Mouse (Mus musculus): ENCODE measurements around the gene Ccdc124. TPM values are rescaled to one million over a fixed set of nuclear protein-coding genes. Genes with fewer than 3 reads are reported as not detected.

Ccdc124 gene
- total and polyA plus RNA-seq, 3 experiments = 47.6 to 87.1 TPM; not detected in 1

DNA sequence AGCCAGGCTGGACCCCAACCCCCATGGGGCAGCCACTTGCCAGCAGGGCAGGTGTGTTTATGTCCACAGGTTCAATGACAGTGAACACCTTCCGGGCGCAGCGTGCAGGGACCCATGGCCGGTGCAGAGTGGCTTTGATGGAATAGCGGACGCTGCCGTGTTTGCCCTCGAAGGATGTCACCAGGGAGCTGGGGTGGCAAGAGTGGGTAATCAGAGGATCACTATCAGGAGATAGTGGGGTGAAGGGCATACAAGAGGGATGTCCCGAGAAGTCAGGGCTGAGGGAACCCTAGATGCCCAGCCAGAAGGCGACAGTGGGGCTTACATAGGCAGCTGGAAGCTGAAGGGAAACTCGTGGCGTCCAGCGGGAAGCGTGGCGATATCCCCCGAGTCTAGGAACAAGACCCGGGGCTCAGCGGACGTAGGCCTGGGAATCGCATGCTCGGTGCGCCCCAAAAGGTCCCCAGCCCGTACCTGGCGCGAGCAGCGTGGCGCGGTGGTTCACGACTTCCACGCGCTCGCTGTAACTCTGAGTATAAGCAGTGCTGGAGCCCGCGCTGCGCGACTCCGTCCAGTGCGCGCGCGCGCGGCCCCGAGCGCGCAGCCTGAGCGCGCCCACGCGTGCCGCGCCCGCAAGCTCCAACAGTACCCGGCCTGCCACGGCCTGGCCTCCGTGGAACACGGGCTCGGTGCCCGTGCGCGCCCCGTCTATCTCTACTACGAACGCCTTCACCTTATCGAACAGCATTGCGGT, 34.9 kb downstream of the Ccdc124 start:
- Histone ChIP-seq H3K36me3 (ENCODE audit: control insufficient read depth in 1 of 2, insufficient read depth in 2 of 2, low read length in 2 of 2) (peaks cover 0 to 11% of the 10 kb centered on the region in 2 experiments; a peak in 2 of 4 replicates), H3K9ac (ENCODE audit: control insufficient read depth, low read depth, low read length, poor library complexity, severe bottlenecking) (peak overlapping the region; percentile 87), H3K27ac (ENCODE audit: control insufficient read depth, low read depth, low read length) (peak overlapping the region; percentile 91), H3K27me3 (ENCODE audit: control insufficient read depth in 1 of 2, insufficient read depth in 2 of 2, low read length in 2 of 2) (no peaks in the 10 kb centered on the region), H3K9me3 (replicated peaks; ENCODE audit: insufficient read depth, low read length) (no peaks in the 10 kb centered on the region), H3K79me2 (ENCODE audit: control insufficient read depth, insufficient read depth, low read length, poor library complexity) (no peaks in the 10 kb centered on the region; the same call in 1 of the 2 replicates), H3K4me1 (ENCODE audit: control insufficient read depth in 1 of 2, insufficient read depth in 2 of 2, low read length in 2 of 2) (peaks cover 0 to 7% of the 10 kb centered on the region in 2 experiments; a peak in 1 of 4 replicates), H3K4me3 (ENCODE audit: control insufficient read depth in 1 of 2, insufficient read depth in 1 of 2, low read depth in 2 of 2, low read length in 2 of 2) (peak overlapping the region; percentile 65 to 73)
- no peak; the same call in none of the 2 replicates for TF ChIP-seq MXI1 (IDR thresholded peaks at IDR 0.05; ENCODE audit: low read depth, low read length)
- no peak for TF ChIP-seq CHD2 (IDR thresholded peaks at IDR 0.05; ENCODE audit: low read length)
- TF ChIP-seq RCOR1 (IDR thresholded peaks at IDR 0.05; ENCODE audit: low read depth, low read length) = no peak
- TF ChIP-seq E2F4 (IDR thresholded peaks at IDR 0.05; ENCODE audit: borderline replicate concordance, low read depth, low read length) = 0 out of 2 replicates have a peak, but pooled peaks have one; percentile 44
- TF ChIP-seq CTCF (IDR thresholded peaks at IDR 0.05 in 2 of 3, conservative IDR thresholded peaks at IDR 0.05 in 1 of 3; ENCODE audit: control insufficient read depth in 1 of 3, insufficient read depth in 1 of 3, low read depth in 2 of 3, low read length in 3 of 3, poor library complexity in 1 of 3, severe bottlenecking in 1 of 3) = peak in 2 of 3 experiments; percentile 12 to 13; a peak in 1 of 6 replicates
- 0 out of 2 replicates have a peak, but pooled peaks have one; percentile 16 for TF ChIP-seq HCFC1 (IDR thresholded peaks at IDR 0.05; ENCODE audit: low read depth, low read length)
- 0 out of 2 replicates have a peak, but pooled peaks have one; percentile 21 for TF ChIP-seq TCF12 (IDR thresholded peaks at IDR 0.05; ENCODE audit: low read depth, low read length)
- TF ChIP-seq POLR2AphosphoS2 (IDR thresholded peaks at IDR 0.05; ENCODE audit: low read length) = no peak
- TF ChIP-seq USF2 (IDR thresholded peaks at IDR 0.05; ENCODE audit: borderline replicate concordance in 1 of 2, insufficient read depth in 1 of 2, low read depth in 1 of 2, low read length in 2 of 2) = no peak
- TF ChIP-seq SIN3A (IDR thresholded peaks at IDR 0.05; ENCODE audit: low read length) = no peak; the same call in 1 of the 2 replicates
- TF ChIP-seq EP300 (IDR thresholded peaks at IDR 0.05; ENCODE audit: low read depth in 1 of 2, low read length in 2 of 2) = 0 out of 4 replicates have a peak, but pooled peaks of 1 of the 2 experiments have one; percentile 7
- no peak for TF ChIP-seq ZMIZ1 (IDR thresholded peaks at IDR 0.05; ENCODE audit: low read depth, low read length)
- no peak for TF ChIP-seq CHD1 (IDR thresholded peaks at IDR 0.05; ENCODE audit: low read depth, low read length)
- peak; percentile 56; the same call in 1 of the 2 replicates for TF ChIP-seq NRF1 (IDR thresholded peaks at IDR 0.05; ENCODE audit: insufficient read depth, low read depth, low read length, poor library complexity, severe bottlenecking)
- no peak for TF ChIP-seq SMC3 (IDR thresholded peaks at IDR 0.05; ENCODE audit: low read depth, low read length)
- no peak for TF ChIP-seq TBP (IDR thresholded peaks at IDR 0.05; ENCODE audit: low read depth, low read length)
- no peak for TF ChIP-seq ZKSCAN1 (IDR thresholded peaks at IDR 0.05; ENCODE audit: low read depth, low read length)
- no peak for TF ChIP-seq MYB (IDR thresholded peaks at IDR 0.05; ENCODE audit: low read depth, low read length)
- no peak for TF ChIP-seq ZC3H11A (IDR thresholded peaks at IDR 0.05; ENCODE audit: low read depth, low read length)
- peak; percentile 55; the same call in 1 of the 2 replicates for TF ChIP-seq MAX (IDR thresholded peaks at IDR 0.05; ENCODE audit: low read length)
- TF ChIP-seq MEF2A (IDR thresholded peaks at IDR 0.05; ENCODE audit: extremely low read depth, insufficient replicate concordance, low read depth, low read length, poor library complexity, severe bottlenecking) = no peak
- no peak for TF ChIP-seq USF1 (IDR thresholded peaks at IDR 0.05; ENCODE audit: low read depth, low read length)
- TF ChIP-seq JUND (IDR thresholded peaks at IDR 0.05; ENCODE audit: low read depth, low read length) = no peak
- no peak for TF ChIP-seq KAT2A (conservative IDR thresholded peaks at IDR 0.05; ENCODE audit: low read depth, low read length)
- no peak for TF ChIP-seq TAL1 (IDR thresholded peaks at IDR 0.05; ENCODE audit: low read length)
- TF ChIP-seq MYC (IDR thresholded peaks at IDR 0.05; ENCODE audit: low read depth, low read length) = peak; percentile 71
- no peak for TF ChIP-seq ETS1 (IDR thresholded peaks at IDR 0.05; ENCODE audit: low read depth, low read length)
- TF ChIP-seq POLR2AphosphoS5 (IDR thresholded peaks at IDR 0.05; ENCODE audit: borderline replicate concordance, low read depth, low read length) = no peak
- TF ChIP-seq MAFK (IDR thresholded peaks at IDR 0.05; ENCODE audit: borderline replicate concordance, low read depth, low read length) = no peak
- no peak for TF ChIP-seq ZNF384 (IDR thresholded peaks at IDR 0.05; ENCODE audit: low read depth, low read length)
- no peak for DNase-seq (ENCODE audit: low read depth, low spot score)

Data from MEL (cell line).